Comparison of ENCODE assay signal across 8 mouse cellular contexts in genomic region chr2:29747852-29748251, GRCm38 (mm10). TPM values are rescaled to one million over a fixed set of nuclear protein-coding genes. Genes with fewer than 3 reads are reported as not detected.
DNase-seq lines count a peak whose midpoint lies in the region; ATAC-seq and TF ChIP-seq lines count a peak whose summit lies in the region.
"Had no signal": no experiment of that assay in that cellular context is flagged by ENCODE, and none has a peak within 500 bp of the region (broad histone marks: within the 10 kb centered on the region; RNA-seq: fewer than 3 reads in every experiment).

No protein-coding gene starts in this region.

- DNase-seq in kidney, postnatal 10 days: no peak
- peak; percentile 61 for DNase-seq in MEL (ENCODE audit: low read depth, low spot score)
- peak; percentile 39 for DNase-seq in embryo, embryonic 9.5 days (ENCODE audit: extremely low spot score)
- DNase-seq in midbrain, postnatal 0 days (ENCODE audit: low spot score): no peak
- DNase-seq in layer of hippocampus, adult 9-11 months: no peak
- no peak for DNase-seq in urinary bladder, postnatal 4 days (ENCODE audit: low spot score in 2 of 2)

- no peak for TF ChIP-seq EP300 in MEL (IDR thresholded peaks at IDR 0.05; ENCODE audit: low read depth in 1 of 2, low read length in 2 of 2)

- peaks cover 7% of the 10 kb centered on the region; the same call in 1 of the 2 replicates for H3K4me1 ChIP-seq in kidney, embryonic 16.5 days (ENCODE audit: insufficient read depth, low read length)
- H3K4me1 ChIP-seq in MEL (ENCODE audit: control insufficient read depth in 1 of 2, insufficient read depth in 2 of 2, low read length in 2 of 2): no peaks in the 10 kb centered on the region
- H3K4me1 ChIP-seq in midbrain, postnatal 0 days (ENCODE audit: insufficient read depth, low read length): no peaks in the 10 kb centered on the region

- peak; percentile 38 to 55 (median 51) for TF ChIP-seq CTCF in MEL (IDR thresholded peaks at IDR 0.05 in 2 of 3, conservative IDR thresholded peaks at IDR 0.05 in 1 of 3; ENCODE audit: control insufficient read depth in 1 of 3, insufficient read depth in 1 of 3, low read depth in 2 of 3, low read length in 3 of 3, poor library complexity in 1 of 3, severe bottlenecking in 1 of 3)
- TF ChIP-seq CTCF in midbrain, postnatal 0 days (IDR thresholded peaks at IDR 0.05): peak; percentile 65

- H3K27me3 ChIP-seq in kidney, embryonic 16.5 days (ENCODE audit: insufficient read depth, low read length): peaks cover 49% of the 10 kb centered on the region
- H3K27me3 ChIP-seq in MEL (ENCODE audit: control insufficient read depth in 1 of 2, insufficient read depth in 2 of 2, low read length in 2 of 2): no peaks in the 10 kb centered on the region
- peaks cover 17% of the 10 kb centered on the region for H3K27me3 ChIP-seq in midbrain, postnatal 0 days (ENCODE audit: insufficient read depth, low read length)

- no peak overlapping the region for H3K9ac ChIP-seq in kidney, embryonic 16.5 days (replicated peaks; ENCODE audit: low read length)
- no peak overlapping the region for H3K9ac ChIP-seq in MEL (ENCODE audit: control insufficient read depth, low read depth, low read length, poor library complexity, severe bottlenecking)
- no peak overlapping the region for H3K9ac ChIP-seq in midbrain, postnatal 0 days (replicated peaks; ENCODE audit: low read length, poor library complexity, severe bottlenecking)

- no peaks in the 10 kb centered on the region for H3K79me2 ChIP-seq in MEL (ENCODE audit: control insufficient read depth, insufficient read depth, low read length, poor library complexity)

- H3K27ac ChIP-seq in kidney, embryonic 16.5 days (ENCODE audit: low read length): no peak overlapping the region
- H3K27ac ChIP-seq in MEL (ENCODE audit: control insufficient read depth, low read depth, low read length): no peak overlapping the region
- H3K27ac ChIP-seq in midbrain, postnatal 0 days (ENCODE audit: low read depth, low read length): no peak overlapping the region

- H3K36me3 ChIP-seq in kidney, embryonic 16.5 days (ENCODE audit: insufficient read depth, low read length): no peaks in the 10 kb centered on the region
- H3K36me3 ChIP-seq in MEL (ENCODE audit: control insufficient read depth in 1 of 2, insufficient read depth in 2 of 2, low read length in 2 of 2): no peaks in the 10 kb centered on the region
- no peaks in the 10 kb centered on the region for H3K36me3 ChIP-seq in midbrain, postnatal 0 days (ENCODE audit: insufficient read depth, low read length)

- ATAC-seq in kidney, embryonic 16.5 days (ENCODE audit: low FRiP score, low TSS enrichment): no peak
- no peak for ATAC-seq in midbrain, postnatal 0 days (ENCODE audit: low FRiP score)

- WGBS in kidney, embryonic 16.5 days: 63% methylated on average over 5 of the region's 5 CpGs
- 62% methylated on average over 5 of the region's 5 CpGs for WGBS in midbrain, postnatal 0 days

- no peak for TF ChIP-seq POLR2A in MEL (IDR thresholded peaks at IDR 0.05; ENCODE audit: control insufficient read depth in 1 of 2, insufficient read depth in 1 of 2, low read depth in 1 of 2, low read length in 2 of 2, poor library complexity in 1 of 2)

- peak; percentile 20 for TF ChIP-seq RAD21 in MEL (IDR thresholded peaks at IDR 0.05; ENCODE audit: low read depth, low read length)

- no peaks in the 10 kb centered on the region for H3K9me3 ChIP-seq in kidney, embryonic 16.5 days (ENCODE audit: low read length)
- H3K9me3 ChIP-seq in MEL (replicated peaks; ENCODE audit: insufficient read depth, low read length): no peaks in the 10 kb centered on the region
- no peaks in the 10 kb centered on the region for H3K9me3 ChIP-seq in midbrain, postnatal 0 days (ENCODE audit: low read length)

- H3K4me3 ChIP-seq in kidney, embryonic 16.5 days (ENCODE audit: low read length): no peak overlapping the region
- H3K4me3 ChIP-seq in MEL (ENCODE audit: control insufficient read depth in 1 of 2, insufficient read depth in 1 of 2, low read depth in 2 of 2, low read length in 2 of 2): no peak overlapping the region
- H3K4me3 ChIP-seq in midbrain, postnatal 0 days (ENCODE audit: low read depth, low read length): no peak overlapping the region; the same call in 1 of the 2 replicates

- peak overlapping the region; percentile 61; the same call in 1 of the 2 replicates for H3K4me2 ChIP-seq in kidney, embryonic 16.5 days (replicated peaks; ENCODE audit: low read depth, low read length)
- H3K4me2 ChIP-seq in midbrain, postnatal 0 days (ENCODE audit: low read depth, low read length, poor library complexity, severe bottlenecking): no peak overlapping the region

TF ChIP-seq in MEL, 35 proteins besides CTCF, POLR2A, EP300 and RAD21:
- TF ChIP-seq MYC (IDR thresholded peaks at IDR 0.05; ENCODE audit: low read depth, low read length): peak; percentile 87
- TF ChIP-seq ZC3H11A (IDR thresholded peaks at IDR 0.05; ENCODE audit: low read depth, low read length): peak; percentile 33; the same call in 1 of the 2 replicates
- TF ChIP-seq RCOR1 (IDR thresholded peaks at IDR 0.05; ENCODE audit: low read depth, low read length): no peak
- TF ChIP-seq SMC3 (IDR thresholded peaks at IDR 0.05; ENCODE audit: low read depth, low read length): peak; percentile 58
- TF ChIP-seq TCF12 (IDR thresholded peaks at IDR 0.05; ENCODE audit: low read depth, low read length): no peak
- TF ChIP-seq MAX (IDR thresholded peaks at IDR 0.05; ENCODE audit: low read length): peak; percentile 49; the same call in 1 of the 2 replicates
- no peak for TF ChIP-seq MEF2A (IDR thresholded peaks at IDR 0.05; ENCODE audit: extremely low read depth, insufficient replicate concordance, low read depth, low read length, poor library complexity, severe bottlenecking)

RNA-seq across cellular contexts. Expression of gene Gm13420, which starts 3.6 kb away (rescaled TPM):
- polyA plus RNA-seq in kidney, embryonic 16.5 days (2015; fragmentation: Nextera tagmentation; extraction: Ambion mirVana): 1.8 and 2.1 TPM in 2 replicates
- not detected in 2 replicates for total RNA-seq in MEL (2012; rRNA removed)
- polyA plus RNA-seq in MEL (2012; ENCODE audit: insufficient read depth in 1 of 2, insufficient read length in 2 of 2, low read depth in 1 of 2, low replicate concordance in 2 of 2, missing spikeins in 1 of 2): under 1 TPM in 1 of 2 experiments, not detected in 1; 0.07 TPM
- 0.60 and 1.7 TPM in 2 replicates for total RNA-seq in midbrain, postnatal 0 days (2014; rRNA removed)
- polyA plus RNA-seq in midbrain, postnatal 0 days (2015; fragmentation: Nextera tagmentation; extraction: Ambion mirVana): 0.21 and 0.65 TPM in 2 replicates

RNA-seq across cellular contexts. Expression of gene Gm13547, which starts 11.3 kb away (rescaled TPM):
- not detected in 2 replicates for polyA plus RNA-seq in kidney, embryonic 16.5 days (2015; fragmentation: Nextera tagmentation; extraction: Ambion mirVana)
- not detected in 2 replicates for total RNA-seq in MEL (2012; rRNA removed)
- under 1 TPM in 1 of 2 experiments, not detected in 1; 0.86 TPM for polyA plus RNA-seq in MEL (2012; ENCODE audit: insufficient read depth in 1 of 2, insufficient read length in 2 of 2, low read depth in 1 of 2, low replicate concordance in 2 of 2, missing spikeins in 1 of 2)
- total RNA-seq in midbrain, postnatal 0 days (2014; rRNA removed): not detected in 2 replicates
- not detected in 2 replicates for polyA plus RNA-seq in midbrain, postnatal 0 days (2015; fragmentation: Nextera tagmentation; extraction: Ambion mirVana)
- polyA plus RNA-seq: large intestine, adult 2 months had no signal

RNA-seq across cellular contexts. Expression of gene Coq4, which starts 39.4 kb away (rescaled TPM):
- polyA plus RNA-seq in kidney, embryonic 16.5 days (2015; fragmentation: Nextera tagmentation; extraction: Ambion mirVana): 44.7 and 46.1 TPM in 2 replicates
- total RNA-seq in MEL (2012; rRNA removed): 23.5 and 25.4 TPM in 2 replicates
- 10 to 100 TPM in 1 of 2 experiments, not detected in 1; 33.2 TPM for polyA plus RNA-seq in MEL (2012; ENCODE audit: insufficient read depth in 1 of 2, insufficient read length in 2 of 2, low read depth in 1 of 2, low replicate concordance in 2 of 2, missing spikeins in 1 of 2)
- 37.4 and 44.8 TPM in 2 replicates for total RNA-seq in midbrain, postnatal 0 days (2014; rRNA removed)
- 32.1 and 37.5 TPM in 2 replicates for polyA plus RNA-seq in midbrain, postnatal 0 days (2015; fragmentation: Nextera tagmentation; extraction: Ambion mirVana)

RNA-seq across cellular contexts. Expression of gene Trub2, which starts 40.5 kb away (rescaled TPM):
- polyA plus RNA-seq in kidney, embryonic 16.5 days (2015; fragmentation: Nextera tagmentation; extraction: Ambion mirVana): 42.4 and 45.7 TPM in 2 replicates
- 34.8 and 40.9 TPM in 2 replicates for total RNA-seq in MEL (2012; rRNA removed)
- 10 to 100 TPM in 1 of 2 experiments, not detected in 1; 44.7 TPM for polyA plus RNA-seq in MEL (2012; ENCODE audit: insufficient read depth in 1 of 2, insufficient read length in 2 of 2, low read depth in 1 of 2, low replicate concordance in 2 of 2, missing spikeins in 1 of 2)
- total RNA-seq in midbrain, postnatal 0 days (2014; rRNA removed): 36.7 and 50.7 TPM in 2 replicates
- polyA plus RNA-seq in midbrain, postnatal 0 days (2015; fragmentation: Nextera tagmentation; extraction: Ambion mirVana): 25.7 and 32.0 TPM in 2 replicates

RNA-seq across cellular contexts. Expression of gene Slc27a4, which starts 54.6 kb away (rescaled TPM):
- 16.5 and 17.7 TPM in 2 replicates for polyA plus RNA-seq in kidney, embryonic 16.5 days (2015; fragmentation: Nextera tagmentation; extraction: Ambion mirVana)
- 7.9 and 10.9 TPM in 2 replicates for total RNA-seq in MEL (2012; rRNA removed)
- 10 to 100 TPM in 1 of 2 experiments, not detected in 1; 14.9 TPM for polyA plus RNA-seq in MEL (2012; ENCODE audit: insufficient read depth in 1 of 2, insufficient read length in 2 of 2, low read depth in 1 of 2, low replicate concordance in 2 of 2, missing spikeins in 1 of 2)
- total RNA-seq in midbrain, postnatal 0 days (2014; rRNA removed): 111 and 128 TPM in 2 replicates
- 48.5 and 50.2 TPM in 2 replicates for polyA plus RNA-seq in midbrain, postnatal 0 days (2015; fragmentation: Nextera tagmentation; extraction: Ambion mirVana)

Comparison
In these comparisons a context has a peak if more than half of its experiments do, and no peak if none do; other contexts are left out.
1. DNase-seq: peak in MEL (single experiment) and embryo, embryonic 9.5 days (single experiment); none in kidney, postnatal 10 days (single experiment), midbrain, postnatal 0 days (single experiment), layer of hippocampus, adult 9-11 months (single experiment) and urinary bladder, postnatal 4 days (0 of 2).